Mouse (Mus musculus) neural tube, embryonic 12.5 days (tissue): Measurements from ENCODE around the gene B230104I21Rik. TPM values are rescaled to one million over a fixed set of nuclear protein-coding genes. Genes with fewer than 3 reads are reported as not detected.

ENCODE experiments used
- ATAC-seq: fragments of 200-750 bp; cut with Nextera tagmentation; 2 replicates; pipeline ENCODE4 v1.8.0; 2017; ENCODE audit warnings: low read depth, mild to moderate bottlenecking, moderate TSS enrichment, moderate library complexity; ENCODE audit not compliant: low FRiP score
- H3K27ac ChIP-seq: fragments of 300-500 bp; sonication (generic); 2 replicates; pipeline ENCODE4 v1.5.1; 2016
- H3K27me3 ChIP-seq: fragments of 300-500 bp; sonication (generic); replicated peaks from 2 replicates; pipeline ENCODE4 v1.6.1; 2016; ENCODE audit warnings: mild to moderate bottlenecking
- H3K36me3 ChIP-seq: fragments of 300-500 bp; sonication (generic); 2 replicates; pipeline ENCODE4 v1.6.1; 2016; ENCODE audit warnings: mild to moderate bottlenecking
- H3K4me1 ChIP-seq: fragments of 300-500 bp; sonication (generic); 2 replicates; pipeline ENCODE4 v1.6.1; 2016
- H3K4me2 ChIP-seq: fragments of 300-500 bp; sonication (generic); replicated peaks from 2 replicates; pipeline ENCODE4 v1.6.1; 2016; ENCODE audit warnings: mild to moderate bottlenecking
- H3K4me3 ChIP-seq: fragments of 300-500 bp; sonication (generic); 2 replicates; pipeline ENCODE4 v1.5.1; 2016
- H3K9ac ChIP-seq: fragments of 300-500 bp; sonication (generic); 2 replicates; pipeline ENCODE4 v1.6.1; 2016; ENCODE audit warnings: mild to moderate bottlenecking
- H3K9me3 ChIP-seq: fragments of 300-500 bp; sonication (generic); 2 replicates; pipeline ENCODE4 v1.6.1; 2016; ENCODE audit warnings: mild to moderate bottlenecking
- WGBS: fragments of 180-500 bp; shearing (Covaris S2); methylation state at CpG from one replicate; pipeline ENCODE4 v1.1.7; 2016; 5-methylcytosine and 5-hydroxymethylcytosine counted together
- polyA plus RNA-seq: library from polyadenylated mRNA; unstranded; fragments of >200 nt; fragmentation: Nextera tagmentation; extraction: Ambion mirVana; gene quantifications from 2 replicates; pipeline ENCODE4 v1.2.1, GENCODE M21; 2016

B230104I21Rik gene
- polyA plus RNA-seq, 1 experiment from 2014 or later, result not detected

- Histone ChIP-seq H3K9ac (no peak overlapping the region), H3K36me3 (no peaks in the 10 kb centered on the region), H3K9me3 (no peaks in the 10 kb centered on the region), H3K27me3 (no peaks in the 10 kb centered on the region; the same call in none of the 2 replicates), H3K4me3 (no peak overlapping the region), H3K4me2 (no peak overlapping the region), H3K4me1 (peaks cover 28% of the 10 kb centered on the region), H3K27ac (no peak overlapping the region)
- 63% methylated on average over 8 of the region's 8 CpGs for WGBS
- ATAC-seq, result no peak
Observed at GRCm38 (mm10) chr4:154385208-154385607, 49.3 kb downstream of the B230104I21Rik start.

- Histone ChIP-seq H3K27me3 (no peaks in the 10 kb centered on the region; the same call in none of the 2 replicates), H3K9ac (no peak overlapping the region), H3K4me1 (peaks cover 35% of the 10 kb centered on the region), H3K4me2 (no peak overlapping the region), H3K36me3 (no peaks in the 10 kb centered on the region), H3K4me3 (no peak overlapping the region), H3K9me3 (no peaks in the 10 kb centered on the region), H3K27ac (no peak overlapping the region)
- ATAC-seq, result no peak
- WGBS, result 75% methylated on average over 2 of the region's 2 CpGs
Observed at GRCm38 (mm10) chr4:154385918-154386317, 50.0 kb downstream of the B230104I21Rik start.

DNA sequence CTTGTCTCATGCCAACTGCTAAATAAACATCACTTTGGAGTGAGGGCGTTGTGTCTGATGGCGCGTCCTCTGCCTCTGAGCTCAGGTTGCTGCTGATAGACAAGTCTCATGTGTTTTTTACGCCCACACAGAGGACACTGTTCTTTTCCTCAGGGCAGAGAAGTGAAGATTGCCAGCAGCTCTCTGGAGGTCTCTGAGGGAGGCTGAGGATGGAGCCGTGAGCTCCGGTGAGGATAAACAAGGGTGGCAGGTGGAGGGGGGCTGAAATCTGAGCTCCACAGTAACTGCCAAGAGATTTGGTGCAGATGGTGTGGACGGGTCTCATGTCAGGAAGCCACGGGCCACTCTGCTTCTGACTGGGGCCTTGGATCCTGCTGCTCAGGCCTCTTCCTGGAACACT is 50.9 kb downstream of the B230104I21Rik start:
- Histone ChIP-seq H3K36me3 (no peaks in the 10 kb centered on the region), H3K9me3 (no peaks in the 10 kb centered on the region), H3K4me3 (no peak overlapping the region), H3K4me2 (no peak overlapping the region), H3K9ac (no peak overlapping the region), H3K27me3 (no peaks in the 10 kb centered on the region; the same call in none of the 2 replicates), H3K27ac (no peak overlapping the region), H3K4me1 (peaks cover 44% of the 10 kb centered on the region)
- no peak for ATAC-seq
- WGBS, result 54% methylated on average over 8 of the region's 8 CpGs

DNA sequence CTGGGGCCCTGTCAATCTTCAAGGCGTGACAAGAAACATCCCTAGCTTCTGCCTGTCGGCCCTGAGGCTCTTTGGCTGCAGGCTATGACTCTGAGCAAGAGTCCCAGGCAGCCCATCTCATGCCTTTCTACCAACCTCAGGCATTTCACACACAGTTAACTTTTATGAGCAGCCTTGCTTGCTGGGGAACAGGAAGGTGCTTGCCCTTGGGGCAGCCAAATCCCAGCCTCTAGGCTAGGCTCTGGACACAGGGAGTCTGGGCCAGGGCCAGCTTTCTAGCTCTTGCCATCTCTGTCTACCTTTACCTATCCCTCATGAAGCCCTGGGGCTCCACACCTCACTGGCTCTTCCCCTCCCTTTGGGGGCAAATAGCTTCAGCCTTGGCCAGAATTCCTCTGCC is 53.7 kb downstream of the B230104I21Rik start:
- WGBS, result 43% methylated on average over 2 of the region's 2 CpGs
- H3K9me3 ChIP-seq, result no peaks in the 10 kb centered on the region
- peaks cover 63% of the 10 kb centered on the region for H3K4me1 ChIP-seq
- no peak overlapping the region; the same call in 1 of the 2 replicates for H3K4me2 ChIP-seq
- H3K27me3 ChIP-seq, result no peaks in the 10 kb centered on the region; the same call in none of the 2 replicates
- ATAC-seq, result no peak
- H3K4me3 ChIP-seq, result no peak overlapping the region
- no peak overlapping the region for H3K9ac ChIP-seq
- H3K27ac ChIP-seq, result no peak overlapping the region
- H3K36me3 ChIP-seq, result no peaks in the 10 kb centered on the region

- H3K4me2 ChIP-seq, result peak overlapping the region; percentile 35
- WGBS, result 6% methylated on average over 20 of the region's 20 CpGs
- peak; percentile 70 for ATAC-seq
Observed at GRCm38 (mm10) chr4:154390333-154391080, 54.6 kb downstream of the B230104I21Rik start.

GRCm38 (mm10) chr4:154392641-154393040 is 56.7 kb downstream of the B230104I21Rik start:
- Histone ChIP-seq H3K9ac (no peak overlapping the region), H3K36me3 (no peaks in the 10 kb centered on the region), H3K4me1 (peaks cover 46% of the 10 kb centered on the region), H3K4me3 (no peak overlapping the region), H3K27ac (no peak overlapping the region), H3K27me3 (peaks cover 4% of the 10 kb centered on the region; the same call in 1 of the 2 replicates), H3K4me2 (no peak overlapping the region), H3K9me3 (no peaks in the 10 kb centered on the region)
- 78% methylated on average over 1 of the region's 1 CpGs for WGBS
- no peak for ATAC-seq

More at GRCm38 (mm10) chr4:154390333-154391080, 54.6 kb downstream of the B230104I21Rik start:
- Histone ChIP-seq H3K9me3 (no peaks in the 10 kb centered on the region), H3K27ac (0 out of 2 replicates have a peak overlapping the region, but pooled peaks have one; percentile 47), H3K4me3 (no peak overlapping the region), H3K4me1 (peaks cover 58% of the 10 kb centered on the region), H3K36me3 (no peaks in the 10 kb centered on the region), H3K9ac (no peak overlapping the region), H3K27me3 (peaks cover 4% of the 10 kb centered on the region)

DNA sequence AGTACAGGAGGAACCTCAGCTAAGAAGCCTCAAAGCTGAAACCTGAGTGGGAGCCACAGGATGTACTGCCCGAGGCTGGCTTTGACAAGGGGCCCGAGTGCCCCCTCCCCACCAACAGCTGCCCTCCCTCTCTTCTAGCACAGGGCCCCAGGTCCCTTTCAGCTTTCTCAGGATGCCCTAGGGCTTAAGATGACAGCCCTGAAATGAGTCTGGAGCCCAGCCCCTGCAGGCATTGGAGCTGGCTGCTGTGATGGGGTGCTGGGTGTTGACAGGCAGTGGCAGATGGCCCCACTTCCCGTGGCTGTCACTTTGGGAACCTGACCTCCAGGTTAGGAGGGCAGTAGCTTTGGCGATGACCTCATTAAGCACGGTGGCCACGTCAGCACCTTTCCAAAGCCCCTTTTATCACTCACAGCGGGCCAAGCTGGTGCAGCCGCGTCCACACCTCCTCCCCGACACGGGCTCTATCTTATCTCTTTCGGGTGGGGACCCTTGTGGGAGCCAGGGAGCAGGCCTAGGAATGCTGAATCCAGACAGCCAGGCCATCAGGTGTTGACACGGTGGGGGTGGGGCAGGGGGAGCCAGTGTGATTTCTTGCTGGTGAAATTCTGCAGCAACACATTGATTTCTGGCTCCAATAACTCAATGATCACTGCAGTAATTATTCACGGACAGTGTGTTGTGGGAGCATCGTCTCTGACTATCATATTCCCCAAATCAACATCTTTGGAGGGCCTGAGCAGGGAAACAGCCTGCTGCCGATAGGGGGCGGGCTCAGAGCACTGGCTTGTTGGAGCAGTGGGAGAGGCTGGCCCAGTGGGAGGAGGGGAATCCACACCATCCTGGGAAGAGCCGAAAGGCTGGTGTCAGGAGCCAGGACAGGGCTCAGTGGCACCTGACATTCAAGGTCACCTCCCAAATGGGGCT is 57.5 kb downstream of the B230104I21Rik start:
- H3K4me1 ChIP-seq, result peaks cover 46% of the 10 kb centered on the region
- no peaks in the 10 kb centered on the region for H3K9me3 ChIP-seq
- no peak overlapping the region for H3K9ac ChIP-seq
- H3K4me3 ChIP-seq, result no peak overlapping the region
- no peak overlapping the region for H3K4me2 ChIP-seq
- peak; percentile 5; the same call in 1 of the 2 replicates for ATAC-seq
- H3K27ac ChIP-seq, result no peak overlapping the region
- H3K27me3 ChIP-seq, result peaks cover 4% of the 10 kb centered on the region
- no peaks in the 10 kb centered on the region for H3K36me3 ChIP-seq
- WGBS, result 29% methylated on average over 18 of the region's 18 CpGs

GRCm38 (mm10) chr4:154394123-154394722 is 58.3 kb downstream of the B230104I21Rik start:
- ATAC-seq, result no peak

GRCm38 (mm10) chr4:154396652-154397301 is 60.9 kb downstream of the B230104I21Rik start:
- Histone ChIP-seq H3K36me3 (no peaks in the 10 kb centered on the region), H3K4me3 (no peak overlapping the region), H3K27me3 (peaks cover 4% of the 10 kb centered on the region), H3K4me1 (peaks cover 41% of the 10 kb centered on the region), H3K4me2 (no peak overlapping the region), H3K9ac (no peak overlapping the region), H3K9me3 (no peaks in the 10 kb centered on the region), H3K27ac (no peak overlapping the region)
- no peak for ATAC-seq
- WGBS, result 89% methylated on average over 14 of the region's 14 CpGs

More at GRCm38 (mm10) chr4:154394123-154394722, 58.3 kb downstream of the B230104I21Rik start:
- H3K27ac ChIP-seq, result no peak overlapping the region
- WGBS, result 51% methylated on average over 7 of the region's 7 CpGs
- peaks cover 45% of the 10 kb centered on the region for H3K4me1 ChIP-seq
- no peaks in the 10 kb centered on the region for H3K9me3 ChIP-seq
- no peaks in the 10 kb centered on the region for H3K36me3 ChIP-seq
- H3K4me2 ChIP-seq, result no peak overlapping the region
- H3K27me3 ChIP-seq, result peaks cover 4% of the 10 kb centered on the region
- H3K9ac ChIP-seq, result no peak overlapping the region
- no peak overlapping the region for H3K4me3 ChIP-seq
